Mouse (Mus musculus) liver, adult 2 months (tissue): ENCODE measurements around the gene Hspa12b. TPM values are rescaled to one million over a fixed set of nuclear protein-coding genes. Genes with fewer than 3 reads are reported as not detected.
A peak's percentile ranks its signal among the peaks of the same experiment; 100 is the strongest.

Experiments
- DNase-seq: peaks from one replicate; pipeline ENCODE4 v3.0.0-alpha.2; 2011; ENCODE audit warnings: low read depth, low spot score; ENCODE audit errors: extremely low read depth
- H3K27ac ChIP-seq: fragments of 200-500 bp; replicated peaks from 2 replicates; pipeline ENCODE4 v1.5.1; 2012; ENCODE audit warnings: low read depth, mild to moderate bottlenecking, control low read depth, inconsistent platforms, low read length; ENCODE audit not compliant: insufficient read depth
- H3K27me3 ChIP-seq: fragments of 200-500 bp; 2 replicates; pipeline ENCODE4 v1.6.1; 2012; ENCODE audit warnings: mild to moderate bottlenecking, moderate library complexity, low read length, inconsistent platforms; ENCODE audit not compliant: control insufficient read depth, insufficient read depth
- H3K36me3 ChIP-seq: fragments of 200-500 bp; 2 replicates; pipeline ENCODE4 v1.6.1; 2012; ENCODE audit warnings: low read length, inconsistent platforms; ENCODE audit not compliant: control insufficient read depth, insufficient read depth
- H3K4me1 ChIP-seq: fragments of 200-500 bp; 2 replicates; pipeline ENCODE4 v1.6.1; 2011; ENCODE audit warnings: low read length; ENCODE audit not compliant: control insufficient read depth, insufficient read depth
- H3K4me3 ChIP-seq: fragments of 200-500 bp; 2 replicates; pipeline ENCODE4 v1.5.1; 2011; ENCODE audit warnings: low read depth, mild to moderate bottlenecking, control low read depth, low read length, moderate library complexity; ENCODE audit not compliant: insufficient read depth
- H3K79me2 ChIP-seq: fragments of 200-500 bp; 2 replicates; pipeline ENCODE4 v1.6.1; 2012; ENCODE audit warnings: inconsistent platforms, mild to moderate bottlenecking, low read length, moderate library complexity; ENCODE audit not compliant: control insufficient read depth, insufficient read depth
- H3K9ac ChIP-seq: fragments of 200-500 bp; 2 replicates; pipeline ENCODE4 v1.6.1; 2012; ENCODE audit warnings: low read depth, mild to moderate bottlenecking, control low read depth, inconsistent platforms, low read length
- CTCF ChIP-seq: fragments of 200-500 bp; IDR thresholded peaks from 2 replicates; pipeline ENCODE4 v1.5.1; 2011; ENCODE audit warnings: low read depth, low read length, control low read depth
- POLR2A ChIP-seq: fragments of 200-500 bp; IDR thresholded peaks from 2 replicates; pipeline ENCODE4 v1.6.1; 2011; ENCODE audit warnings: low read length, control low read depth; ENCODE audit not compliant: insufficient read depth; ENCODE audit errors: extremely low read depth
- WGBS: fragments of 180-500 bp; shearing (Covaris S2); methylation state at CpG from one replicate; pipeline ENCODE4 v1.1.7; 2018; 5-methylcytosine and 5-hydroxymethylcytosine counted together
- polyA plus RNA-seq: library from polyadenylated mRNA; depleted of rRNA; stranded (reverse); fragments of >200 nt; gene quantifications from 2 replicates; pipeline ENCODE4 v1.2.3, GENCODE M21; 2012
- total RNA-seq: library from RNA; depleted of rRNA; stranded (reverse); fragments of >200 nt; gene quantifications from 2 replicates; pipeline ENCODE4 v1.2.3, GENCODE M21; 2014

Gene Hspa12b
- total and polyA plus RNA-seq, 2 experiments: 1.0 to 1.1 TPM

DNA sequence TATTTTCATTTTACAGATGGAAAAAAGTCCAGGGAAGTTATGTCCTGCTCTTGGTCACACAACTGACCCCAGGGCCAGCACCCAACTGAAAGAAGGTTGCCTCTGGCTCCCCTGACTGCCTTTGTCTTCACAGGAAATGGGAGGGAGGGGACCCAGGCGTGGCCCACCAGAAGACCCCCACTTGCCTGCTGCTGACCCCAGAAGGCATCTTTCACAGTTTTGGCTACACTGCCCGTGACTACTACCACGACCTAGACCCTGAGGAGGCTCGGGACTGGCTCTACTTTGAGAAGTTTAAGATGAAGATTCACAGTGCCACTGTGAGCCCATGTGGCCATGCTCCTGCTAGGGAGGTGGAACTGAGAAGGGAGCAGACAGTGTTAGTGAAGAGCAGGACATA lies 11.2 kb downstream of the Hspa12b start:
- Histone ChIP-seq H3K9ac (no peak overlapping the region), H3K36me3 (no peaks in the 10 kb centered on the region), H3K27me3 (no peaks in the 10 kb centered on the region), H3K79me2 (no peaks in the 10 kb centered on the region), H3K27ac (no peak overlapping the region), H3K4me3 (no peak overlapping the region), H3K4me1 (0 out of 2 replicates have a peak, but pooled peaks cover 4% of the 10 kb centered on the region)
- DNase-seq: no peak
- 87% methylated on average over 4 of the region's 4 CpGs for WGBS
- TF ChIP-seq POLR2A: no peak
- no peak for TF ChIP-seq CTCF

DNA sequence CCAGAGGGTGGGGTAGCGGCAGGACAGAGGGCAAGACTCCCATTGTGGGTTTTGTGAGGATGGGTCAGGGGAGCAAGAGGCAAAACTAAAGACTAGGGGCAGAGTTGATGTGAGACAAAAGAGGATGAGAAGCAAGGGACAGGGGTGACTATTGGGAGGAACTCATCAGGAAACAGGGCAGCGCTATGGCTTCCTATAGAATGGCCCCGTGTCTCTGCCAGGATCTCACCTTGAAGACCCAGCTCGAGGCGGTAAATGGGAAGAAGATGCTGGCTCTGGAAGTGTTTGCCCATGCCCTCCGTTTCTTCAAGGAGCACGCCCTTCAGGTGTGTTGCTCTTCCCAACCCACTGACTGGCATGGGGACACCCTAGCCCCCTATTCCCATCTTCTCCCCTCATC lies 11.7 kb downstream of the Hspa12b start:
- H3K79me2 ChIP-seq: no peaks in the 10 kb centered on the region
- TF ChIP-seq POLR2A: no peak
- TF ChIP-seq CTCF: no peak
- no peaks in the 10 kb centered on the region for H3K36me3 ChIP-seq
- H3K9ac ChIP-seq: no peak overlapping the region
- no peak overlapping the region for H3K27ac ChIP-seq
- 0 out of 2 replicates have a peak, but pooled peaks cover 4% of the 10 kb centered on the region for H3K4me1 ChIP-seq
- 94% methylated on average over 7 of the region's 7 CpGs for WGBS
- no peak for DNase-seq
- H3K27me3 ChIP-seq: no peaks in the 10 kb centered on the region
- H3K4me3 ChIP-seq: no peak overlapping the region

- Histone ChIP-seq H3K4me1 (0 out of 2 replicates have a peak, but pooled peaks cover 4% of the 10 kb centered on the region), H3K27me3 (no peaks in the 10 kb centered on the region), H3K9ac (no peak overlapping the region), H3K36me3 (no peaks in the 10 kb centered on the region), H3K27ac (no peak overlapping the region), H3K4me3 (no peak overlapping the region), H3K79me2 (no peaks in the 10 kb centered on the region)
- WGBS: 93% methylated on average over 5 of the region's 5 CpGs
- DNase-seq: no peak
- TF ChIP-seq CTCF (no peak), POLR2A (no peak)
These were observed 12.2 kb downstream of the Hspa12b start for GRCm38 (mm10) chr2:131139287-131139686.

DNA sequence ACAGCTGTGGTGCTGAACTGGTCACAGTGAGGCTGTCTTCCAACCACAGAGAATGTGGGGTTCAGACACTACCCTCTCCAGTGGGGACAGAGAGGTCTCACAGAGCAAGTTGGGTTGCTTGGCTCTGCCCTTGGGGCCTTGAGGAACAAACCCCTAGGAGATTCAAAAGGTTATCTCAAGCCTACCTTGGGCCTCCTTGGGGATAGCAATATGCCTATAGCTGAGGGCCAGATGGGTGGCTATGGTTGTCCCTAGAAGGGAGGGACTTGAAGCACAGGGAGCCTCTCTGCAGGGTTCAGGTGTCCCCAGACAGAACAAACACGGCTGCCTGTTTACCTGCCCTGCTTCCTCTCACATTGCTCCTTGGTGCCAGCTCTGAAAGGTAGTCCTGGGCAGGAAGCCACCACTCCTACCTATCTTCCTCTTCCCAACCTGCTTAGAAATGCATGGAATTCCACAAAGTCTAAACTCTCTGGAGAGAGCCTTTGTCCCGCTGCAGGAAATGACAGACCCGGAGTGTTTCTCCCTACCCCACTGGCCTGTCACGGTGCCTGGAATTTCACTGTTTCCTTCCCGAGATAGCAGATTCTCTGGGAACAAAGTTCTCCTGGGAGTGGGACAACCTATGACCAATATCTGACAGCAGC lies 12.9 kb downstream of the Hspa12b start:
- 25% methylated on average over 5 of the region's 5 CpGs for WGBS
- H3K4me3 ChIP-seq: no peak overlapping the region
- no peak for DNase-seq
- 0 out of 2 replicates have a peak, but pooled peaks cover 4% of the 10 kb centered on the region for H3K4me1 ChIP-seq
- no peaks in the 10 kb centered on the region for H3K36me3 ChIP-seq
- H3K9ac ChIP-seq: no peak overlapping the region
- H3K27ac ChIP-seq: peak overlapping the region; percentile 57
- TF ChIP-seq POLR2A (no peak), CTCF (no peak)
- H3K79me2 ChIP-seq: no peaks in the 10 kb centered on the region
- H3K27me3 ChIP-seq: no peaks in the 10 kb centered on the region

- no peak overlapping the region for H3K9ac ChIP-seq
- H3K27ac ChIP-seq: peak overlapping the region; percentile 4; the same call in 1 of the 2 replicates
- WGBS: 75% methylated on average over 5 of the region's 5 CpGs
- H3K79me2 ChIP-seq: no peaks in the 10 kb centered on the region
- no peak for TF ChIP-seq POLR2A
- TF ChIP-seq CTCF: no peak
- H3K4me1 ChIP-seq: 0 out of 2 replicates have a peak, but pooled peaks cover 4% of the 10 kb centered on the region
- no peaks in the 10 kb centered on the region for H3K27me3 ChIP-seq
- no peak overlapping the region for H3K4me3 ChIP-seq
- no peaks in the 10 kb centered on the region for H3K36me3 ChIP-seq
- DNase-seq: no peak
These were observed 13.4 kb downstream of the Hspa12b start for GRCm38 (mm10) chr2:131140533-131140905.

DNA sequence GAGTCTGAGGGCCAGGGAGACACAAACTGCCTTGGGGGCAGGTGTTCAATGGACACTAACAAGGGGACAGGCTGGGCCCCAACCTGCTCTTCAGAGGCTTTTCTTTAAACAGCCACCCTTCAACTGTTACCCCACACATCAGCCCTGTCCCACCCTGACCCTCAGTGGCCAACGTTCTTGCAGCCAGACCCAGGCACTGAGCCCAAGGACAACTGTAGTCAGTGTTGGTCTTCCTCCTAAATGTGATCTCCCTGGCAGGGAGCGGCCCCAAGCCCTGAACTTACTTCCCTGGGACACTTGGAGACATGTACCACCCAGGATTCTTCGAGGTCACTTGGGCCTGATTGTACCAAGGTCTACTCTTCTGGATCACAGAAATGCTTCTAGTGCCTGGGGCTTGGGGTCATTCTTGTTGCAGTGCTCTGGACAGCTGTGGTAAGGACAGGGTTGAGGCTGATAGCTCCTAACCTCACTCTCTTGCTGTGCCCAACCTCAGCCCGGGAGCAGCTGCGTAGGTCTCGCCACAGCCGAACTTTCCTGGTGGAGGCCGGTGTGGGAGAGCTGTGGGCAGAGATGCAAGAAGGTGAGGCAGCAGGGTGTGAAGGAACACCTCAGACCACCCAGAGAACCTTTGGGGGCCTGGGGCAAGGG lies 14.4 kb downstream of the Hspa12b start:
- 88% methylated on average over 8 of the region's 8 CpGs for WGBS
- no peaks in the 10 kb centered on the region for H3K27me3 ChIP-seq
- no peak for TF ChIP-seq CTCF
- no peak for TF ChIP-seq POLR2A
- H3K4me3 ChIP-seq: no peak overlapping the region
- no peak overlapping the region for H3K27ac ChIP-seq
- no peaks in the 10 kb centered on the region for H3K79me2 ChIP-seq
- DNase-seq: no peak
- H3K36me3 ChIP-seq: no peaks in the 10 kb centered on the region
- H3K9ac ChIP-seq: no peak overlapping the region
- 0 out of 2 replicates have a peak, but pooled peaks cover 4% of the 10 kb centered on the region for H3K4me1 ChIP-seq
